In genomic region chr6:147954967-147955830, GRCm38 (mm10) we compare ENCODE assay signal across 9 mouse cellular contexts.
DNase-seq lines count a peak whose midpoint lies in the region; ATAC-seq and TF ChIP-seq lines count a peak whose summit lies in the region.
"Had no signal": no experiment of that assay in that cellular context is flagged by ENCODE, and none has a peak within 500 bp of the region (broad histone marks: within the 10 kb centered on the region; RNA-seq: fewer than 3 reads in every experiment).

No protein-coding gene starts in this region.

- H3K27me3 ChIP-seq in hindbrain, embryonic 16.5 days (replicated peaks; ENCODE audit: control insufficient read depth, insufficient read depth, low read length) = no peaks in the 10 kb centered on the region
- H3K27me3 ChIP-seq in midbrain, embryonic 13.5 days = no peaks in the 10 kb centered on the region
- H3K27me3 ChIP-seq: heart, embryonic 12.5 days had no signal

- H3K9me3 ChIP-seq in hindbrain, embryonic 16.5 days (ENCODE audit: control insufficient read depth, low read length) = no peaks in the 10 kb centered on the region
- H3K9me3 ChIP-seq in midbrain, embryonic 13.5 days = no peaks in the 10 kb centered on the region
- H3K9me3 ChIP-seq: heart, embryonic 12.5 days had no signal

- 0 out of 2 replicates have a peak, but pooled peaks have one; percentile 32 for ATAC-seq in hindbrain, embryonic 16.5 days
- ATAC-seq in midbrain, embryonic 13.5 days = peak; percentile 27; the same call in 1 of the 2 replicates

- no peak overlapping the region for H3K9ac ChIP-seq in hindbrain, embryonic 16.5 days (ENCODE audit: low read depth, low read length)
- H3K9ac ChIP-seq in midbrain, embryonic 13.5 days (replicated peaks) = no peak overlapping the region
- H3K9ac ChIP-seq: heart, embryonic 12.5 days had no signal

- WGBS in hindbrain, embryonic 16.5 days = 72% methylated on average over 7 of the region's 7 CpGs
- WGBS in midbrain, embryonic 13.5 days = 72% methylated on average over 7 of the region's 7 CpGs

- H3K36me3 ChIP-seq in hindbrain, embryonic 16.5 days (ENCODE audit: control insufficient read depth, insufficient read depth, low read length) = no peaks in the 10 kb centered on the region
- H3K36me3 ChIP-seq in midbrain, embryonic 13.5 days = no peaks in the 10 kb centered on the region
- H3K36me3 ChIP-seq: heart, embryonic 12.5 days had no signal

- no peak overlapping the region for H3K4me2 ChIP-seq in hindbrain, embryonic 16.5 days (ENCODE audit: low read length)
- H3K4me2 ChIP-seq in midbrain, embryonic 13.5 days (replicated peaks) = no peak overlapping the region
- H3K4me2 ChIP-seq: heart, embryonic 12.5 days had no signal

- TF ChIP-seq CTCF in layer of hippocampus, adult 2 months (conservative IDR thresholded peaks at IDR 0.05) = peak; percentile 57

- no peaks in the 10 kb centered on the region; the same call in 1 of the 2 replicates for H3K4me1 ChIP-seq in hindbrain, embryonic 16.5 days (ENCODE audit: control insufficient read depth, insufficient read depth, low read depth, low read length)
- H3K4me1 ChIP-seq in midbrain, embryonic 13.5 days (replicated peaks) = no peaks in the 10 kb centered on the region
- H3K4me1 ChIP-seq: heart, embryonic 12.5 days had no signal

- DNase-seq in layer of hippocampus, adult 2 months (ENCODE audit: low spot score in 2 of 2) = no peak
- no peak for DNase-seq in layer of hippocampus, adult 11-12 months (ENCODE audit: low spot score)
- DNase-seq in adipocyte (ENCODE audit: low spot score) = peak; percentile 82
- no peak for DNase-seq in layer of hippocampus, postnatal 10 days (ENCODE audit: low spot score in 2 of 2)
- DNase-seq in urinary bladder, adult 18-20 months (ENCODE audit: low spot score in 2 of 2) = no peak

- no peak overlapping the region for H3K4me3 ChIP-seq in layer of hippocampus, adult 2 months
- no peak overlapping the region for H3K4me3 ChIP-seq in hindbrain, embryonic 16.5 days (ENCODE audit: low read length)
- H3K4me3 ChIP-seq in midbrain, embryonic 13.5 days (replicated peaks) = no peak overlapping the region
- H3K4me3 ChIP-seq: heart, embryonic 12.5 days had no signal

- H3K27ac ChIP-seq in layer of hippocampus, adult 2 months = no peak overlapping the region
- H3K27ac ChIP-seq in hindbrain, embryonic 16.5 days (ENCODE audit: low read depth, low read length) = no peak overlapping the region
- no peak overlapping the region for H3K27ac ChIP-seq in midbrain, embryonic 13.5 days
- H3K27ac ChIP-seq: macrophage had no signal
